Mouse (Mus musculus) stomach, postnatal 0 days (tissue): ENCODE data around the gene Grpr.

Experiments
- CTCF ChIP-seq: IDR thresholded peaks from 2 replicates; pipeline ENCODE4 v1.5.1; 2016; ENCODE audit warnings: antibody characterized with exemption, low read depth, mild to moderate bottlenecking, moderate library complexity
- EP300 ChIP-seq: optimal IDR thresholded peaks from 2 replicates; pipeline ENCODE3; 2016; ENCODE audit warnings: antibody characterized with exemption

- TF ChIP-seq EP300 (no peak), CTCF (no peak)
Measured at GRCm38 (mm10) chrX:163502088-163502487, 47.4 kb downstream of the Grpr start.
